In genomic region chr8:71507589-71508104, GRCm38 (mm10) we compare ENCODE assay signal across 8 mouse cellular contexts. TPM values are rescaled to one million over a fixed set of nuclear protein-coding genes. Genes with fewer than 3 reads are reported as not detected.
DNase-seq lines count a peak whose midpoint lies in the region; ATAC-seq and TF ChIP-seq lines count a peak whose summit lies in the region.

No protein-coding gene starts in this region.

- H3K27ac ChIP-seq in spleen, adult 2 months (ENCODE audit: insufficient read depth, low read length), result 0 out of 2 replicates have a peak overlapping the region, but pooled peaks have one; percentile 37
- no peak overlapping the region for H3K27ac ChIP-seq in embryonic facial prominence, embryonic 12.5 days
- H3K27ac ChIP-seq in limb, embryonic 11.5 days (replicated peaks; ENCODE audit: low read depth, low read length), result no peak overlapping the region
- no peak overlapping the region for H3K27ac ChIP-seq in midbrain, embryonic 13.5 days
- H3K27ac ChIP-seq in stomach, postnatal 0 days (replicated peaks), result 0 out of 2 replicates have a peak overlapping the region, but pooled peaks have one; percentile 8

- WGBS in spleen, adult 2 months, result 2% methylated on average over 60 of the region's 61 CpGs
- under 1% methylated on average over 61 of the region's 61 CpGs for WGBS in embryonic facial prominence, embryonic 12.5 days
- under 1% methylated on average over 61 of the region's 61 CpGs for WGBS in limb, embryonic 11.5 days
- WGBS in midbrain, embryonic 13.5 days, result under 1% methylated on average over 61 of the region's 61 CpGs
- under 1% methylated on average over 60 of the region's 61 CpGs for WGBS in stomach, postnatal 0 days

- TF ChIP-seq EP300 in stomach, postnatal 0 days (optimal IDR thresholded peaks at IDR 0.05), result no peak

- no peak for TF ChIP-seq CTCF in spleen, adult 2 months (IDR thresholded peaks at IDR 0.05; ENCODE audit: extremely low read depth, insufficient read depth, insufficient read length, insufficient replicate concordance)
- TF ChIP-seq CTCF in stomach, postnatal 0 days (IDR thresholded peaks at IDR 0.05; ENCODE audit: low read depth), result no peak

- H3K9me3 ChIP-seq in embryonic facial prominence, embryonic 12.5 days, result no peaks in the 10 kb centered on the region
- H3K9me3 ChIP-seq in limb, embryonic 11.5 days (ENCODE audit: control insufficient read depth, low read length), result no peaks in the 10 kb centered on the region
- no peaks in the 10 kb centered on the region for H3K9me3 ChIP-seq in midbrain, embryonic 13.5 days
- no peaks in the 10 kb centered on the region for H3K9me3 ChIP-seq in stomach, postnatal 0 days (ENCODE audit: control insufficient read depth, low read length)

- no peak for TF ChIP-seq POLR2A in spleen, adult 2 months (IDR thresholded peaks at IDR 0.05; ENCODE audit: low read depth, low read length)

- no peaks in the 10 kb centered on the region for H3K36me3 ChIP-seq in spleen, adult 2 months (ENCODE audit: control insufficient read depth, insufficient read depth, low read length)
- H3K36me3 ChIP-seq in embryonic facial prominence, embryonic 12.5 days, result no peaks in the 10 kb centered on the region
- no peaks in the 10 kb centered on the region for H3K36me3 ChIP-seq in limb, embryonic 11.5 days (ENCODE audit: control insufficient read depth, insufficient read depth, low read length)
- no peaks in the 10 kb centered on the region for H3K36me3 ChIP-seq in midbrain, embryonic 13.5 days
- H3K36me3 ChIP-seq in stomach, postnatal 0 days (ENCODE audit: control insufficient read depth, insufficient read depth, low read length), result no peaks in the 10 kb centered on the region

- peak overlapping the region; percentile 60 for H3K4me2 ChIP-seq in embryonic facial prominence, embryonic 12.5 days (replicated peaks)
- H3K4me2 ChIP-seq in limb, embryonic 11.5 days (ENCODE audit: low read depth, severe bottlenecking), result peak overlapping the region; percentile 77
- H3K4me2 ChIP-seq in midbrain, embryonic 13.5 days (replicated peaks), result peak overlapping the region; percentile 63
- H3K4me2 ChIP-seq in stomach, postnatal 0 days (replicated peaks; ENCODE audit: low read depth), result peak overlapping the region; percentile 63

- no peaks in the 10 kb centered on the region; the same call in 1 of the 2 replicates for H3K4me1 ChIP-seq in spleen, adult 2 months (ENCODE audit: control insufficient read depth, insufficient read depth, insufficient read length)
- H3K4me1 ChIP-seq in embryonic facial prominence, embryonic 12.5 days, result no peaks in the 10 kb centered on the region
- no peaks in the 10 kb centered on the region for H3K4me1 ChIP-seq in limb, embryonic 11.5 days (ENCODE audit: control insufficient read depth, insufficient read depth, low read length)
- peaks cover 11% of the 10 kb centered on the region for H3K4me1 ChIP-seq in midbrain, embryonic 13.5 days (replicated peaks)
- 0 out of 2 replicates have a peak, but pooled peaks cover 2% of the 10 kb centered on the region for H3K4me1 ChIP-seq in stomach, postnatal 0 days (replicated peaks; ENCODE audit: control insufficient read depth, insufficient read depth)

- 0 out of 2 replicates have a peak, but pooled peaks have one; percentile 31 for ATAC-seq in embryonic facial prominence, embryonic 12.5 days (ENCODE audit: insufficient number of reproducible peaks, insufficient read depth, low FRiP score, low TSS enrichment)
- ATAC-seq in limb, embryonic 11.5 days (ENCODE audit: insufficient number of reproducible peaks, low FRiP score, low TSS enrichment, low read depth), result peak; percentile 65
- peak; percentile 84 for ATAC-seq in midbrain, embryonic 13.5 days
- peak; percentile 65; the same call in 1 of the 2 replicates for ATAC-seq in stomach, postnatal 0 days (ENCODE audit: low FRiP score, low TSS enrichment)

- H3K4me3 ChIP-seq in spleen, adult 2 months (ENCODE audit: extremely low read depth, insufficient read depth, insufficient read length), result peak overlapping the region; percentile 39; the same call in 1 of the 2 replicates
- H3K4me3 ChIP-seq in embryonic facial prominence, embryonic 12.5 days, result peak overlapping the region; percentile 35
- H3K4me3 ChIP-seq in limb, embryonic 11.5 days (ENCODE audit: low read depth, low read length), result peak overlapping the region; percentile 43
- H3K4me3 ChIP-seq in midbrain, embryonic 13.5 days (replicated peaks), result peak overlapping the region; percentile 39
- H3K4me3 ChIP-seq in stomach, postnatal 0 days (ENCODE audit: low read depth, low read length), result peak overlapping the region; percentile 40

- peak overlapping the region; percentile 42; the same call in 1 of the 2 replicates for H3K9ac ChIP-seq in embryonic facial prominence, embryonic 12.5 days
- H3K9ac ChIP-seq in limb, embryonic 11.5 days (ENCODE audit: low read length), result peak overlapping the region; percentile 47
- peak overlapping the region; percentile 59 for H3K9ac ChIP-seq in midbrain, embryonic 13.5 days (replicated peaks)
- H3K9ac ChIP-seq in stomach, postnatal 0 days (ENCODE audit: low read length), result peak overlapping the region; percentile 41; the same call in 1 of the 2 replicates

- DNase-seq in spleen, adult 2 months (ENCODE audit: low read depth in 1 of 2, low spot score in 2 of 2), result no peak
- DNase-seq in spleen, postnatal 36 days (ENCODE audit: low spot score in 2 of 2), result no peak
- DNase-seq in heart, adult 18-20 months, result peak; percentile 81 to 86
- peak; percentile 61 for DNase-seq in kidney, adult 11 months
- peak; percentile 88 for DNase-seq in limb, embryonic 11.5 days (ENCODE audit: low spot score)
- DNase-seq in stomach, postnatal 0 days (ENCODE audit: low spot score), result peak; percentile 81

- no peaks in the 10 kb centered on the region for H3K27me3 ChIP-seq in spleen, adult 2 months (ENCODE audit: control insufficient read depth, insufficient read depth, low read length)
- peaks cover 43% of the 10 kb centered on the region for H3K27me3 ChIP-seq in embryonic facial prominence, embryonic 12.5 days
- H3K27me3 ChIP-seq in limb, embryonic 11.5 days (ENCODE audit: control insufficient read depth, insufficient read depth, low read length), result peaks cover 27% of the 10 kb centered on the region
- peaks cover 63% of the 10 kb centered on the region for H3K27me3 ChIP-seq in midbrain, embryonic 13.5 days
- H3K27me3 ChIP-seq in stomach, postnatal 0 days (ENCODE audit: control insufficient read depth, insufficient read depth, low read length), result 0 out of 2 replicates have a peak, but pooled peaks cover 5% of the 10 kb centered on the region

RNA-seq across cellular contexts. Expression of gene Plvap, which starts 3.9 kb away (rescaled TPM):
- polyA plus RNA-seq in spleen, adult 2 months (2012; rRNA removed), result 383 and 496 TPM in 2 replicates
- polyA plus RNA-seq in embryonic facial prominence, embryonic 12.5 days (2016; fragmentation: Nextera tagmentation; extraction: Ambion mirVana), result 62.2 and 64.4 TPM in 2 replicates
- 10 to 100 TPM; 23.0 to 30.9 TPM for total RNA-seq in heart, adult 18-20 months (2021)
- 57.9 and 58.2 TPM in 2 replicates for polyA plus RNA-seq in limb, embryonic 11.5 days (2014; fragmentation: Nextera tagmentation; extraction: Ambion mirVana)
- 8.0 and 10.2 TPM in 2 replicates for polyA plus RNA-seq in midbrain, embryonic 13.5 days (2015; fragmentation: Nextera tagmentation; extraction: Ambion mirVana)
- 56.3 and 60.9 TPM in 2 replicates for polyA plus RNA-seq in stomach, postnatal 0 days (2015; fragmentation: Nextera tagmentation; extraction: Ambion mirVana)

RNA-seq across cellular contexts. Expression of gene Ccdc194, which starts 17.9 kb away (rescaled TPM):
- polyA plus RNA-seq in spleen, adult 2 months (2012; rRNA removed), result 0.08 and 0.11 TPM in 2 replicates
- 0.48 and 0.49 TPM in 2 replicates for polyA plus RNA-seq in embryonic facial prominence, embryonic 12.5 days (2016; fragmentation: Nextera tagmentation; extraction: Ambion mirVana)
- not detected for total RNA-seq in heart, adult 18-20 months (2021)
- 0.30 and 0.71 TPM in 2 replicates for polyA plus RNA-seq in limb, embryonic 11.5 days (2014; fragmentation: Nextera tagmentation; extraction: Ambion mirVana)
- polyA plus RNA-seq in midbrain, embryonic 13.5 days (2015; fragmentation: Nextera tagmentation; extraction: Ambion mirVana), result 0.11 TPM in 1 of 2 replicates, not detected in the other
- 0.29 and 0.46 TPM in 2 replicates for polyA plus RNA-seq in stomach, postnatal 0 days (2015; fragmentation: Nextera tagmentation; extraction: Ambion mirVana)

RNA-seq across cellular contexts. Expression of gene Gtpbp3, which starts 19.7 kb away (rescaled TPM):
- 26.3 and 33.3 TPM in 2 replicates for polyA plus RNA-seq in spleen, adult 2 months (2012; rRNA removed)
- polyA plus RNA-seq in embryonic facial prominence, embryonic 12.5 days (2016; fragmentation: Nextera tagmentation; extraction: Ambion mirVana), result 23.0 and 25.0 TPM in 2 replicates
- total RNA-seq in heart, adult 18-20 months (2021), result 10 to 100 TPM; 19.1 to 22.2 TPM
- polyA plus RNA-seq in limb, embryonic 11.5 days (2014; fragmentation: Nextera tagmentation; extraction: Ambion mirVana), result 8.3 and 8.7 TPM in 2 replicates
- 11.6 and 13.2 TPM in 2 replicates for polyA plus RNA-seq in midbrain, embryonic 13.5 days (2015; fragmentation: Nextera tagmentation; extraction: Ambion mirVana)
- 7.2 and 8.2 TPM in 2 replicates for polyA plus RNA-seq in stomach, postnatal 0 days (2015; fragmentation: Nextera tagmentation; extraction: Ambion mirVana)

RNA-seq across cellular contexts. Expression of gene Ano8, which starts 21.9 kb away (rescaled TPM):
- 15.1 and 20.2 TPM in 2 replicates for polyA plus RNA-seq in spleen, adult 2 months (2012; rRNA removed)
- polyA plus RNA-seq in embryonic facial prominence, embryonic 12.5 days (2016; fragmentation: Nextera tagmentation; extraction: Ambion mirVana), result 9.6 and 10.7 TPM in 2 replicates
- total RNA-seq in heart, adult 18-20 months (2021), result 10 to 100 TPM; 16.6 to 16.9 TPM
- polyA plus RNA-seq in limb, embryonic 11.5 days (2014; fragmentation: Nextera tagmentation; extraction: Ambion mirVana), result 3.0 and 4.2 TPM in 2 replicates
- 5.3 and 9.3 TPM in 2 replicates for polyA plus RNA-seq in midbrain, embryonic 13.5 days (2015; fragmentation: Nextera tagmentation; extraction: Ambion mirVana)
- 0.68 and 1.1 TPM in 2 replicates for polyA plus RNA-seq in stomach, postnatal 0 days (2015; fragmentation: Nextera tagmentation; extraction: Ambion mirVana)

RNA-seq across cellular contexts. Expression of gene Bst2, which starts 29.6 kb away (rescaled TPM):
- 371 and 457 TPM in 2 replicates for polyA plus RNA-seq in spleen, adult 2 months (2012; rRNA removed)
- polyA plus RNA-seq in embryonic facial prominence, embryonic 12.5 days (2016; fragmentation: Nextera tagmentation; extraction: Ambion mirVana), result 11.2 and 12.8 TPM in 2 replicates
- 10 to 100 TPM; 19.3 to 40.2 TPM for total RNA-seq in heart, adult 18-20 months (2021)
- 1.7 and 1.8 TPM in 2 replicates for polyA plus RNA-seq in limb, embryonic 11.5 days (2014; fragmentation: Nextera tagmentation; extraction: Ambion mirVana)
- 9.8 and 10.9 TPM in 2 replicates for polyA plus RNA-seq in midbrain, embryonic 13.5 days (2015; fragmentation: Nextera tagmentation; extraction: Ambion mirVana)
- polyA plus RNA-seq in stomach, postnatal 0 days (2015; fragmentation: Nextera tagmentation; extraction: Ambion mirVana), result 32.8 and 34.2 TPM in 2 replicates

Comparison
In these comparisons a context has a peak if more than half of its experiments do, and no peak if none do; other contexts are left out.
1. DNase-seq: peak in heart, adult 18-20 months (2 of 2), kidney, adult 11 months (single experiment), limb, embryonic 11.5 days (single experiment) and stomach, postnatal 0 days (single experiment); none in spleen, adult 2 months (0 of 2) and spleen, postnatal 36 days (0 of 2).
2. H3K27ac ChIP-seq: peak in spleen, adult 2 months (single experiment) and stomach, postnatal 0 days (single experiment); none in embryonic facial prominence, embryonic 12.5 days (single experiment), limb, embryonic 11.5 days (single experiment) and midbrain, embryonic 13.5 days (single experiment).
3. ATAC-seq: peak in every context shown above with its lines; median percentile 84 in midbrain, embryonic 13.5 days; 65 in limb, embryonic 11.5 days; 65 in stomach, postnatal 0 days; 31 in embryonic facial prominence, embryonic 12.5 days.
4. Peak in every context shown above with its lines, with median percentiles within 50 percentile points of each other: H3K4me3 ChIP-seq, H3K4me2 ChIP-seq and H3K9ac ChIP-seq.